Mouse (Mus musculus): ENCODE data around the gene Tmem255b.

Gene Tmem255b

DNA sequence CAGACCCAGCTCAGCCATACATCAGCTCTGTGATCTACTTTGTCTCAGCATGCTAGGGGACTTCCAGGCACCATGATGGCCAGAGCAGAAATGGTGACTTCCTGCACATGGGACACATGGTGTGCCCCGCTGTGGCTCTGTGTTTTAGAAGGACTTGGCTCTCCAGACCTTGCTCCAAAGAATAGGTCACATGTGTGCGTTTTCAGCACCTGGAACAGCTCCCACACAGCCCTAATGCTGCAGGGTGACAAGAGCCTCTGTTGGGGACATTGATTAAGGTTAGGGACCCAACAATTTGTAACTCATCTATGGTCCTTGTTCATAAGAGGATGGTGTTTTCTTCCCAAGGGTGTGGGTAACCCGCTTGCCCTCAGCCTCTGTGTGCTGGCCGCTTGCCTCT is 13.2 kb downstream of the Tmem255b start:
- no peak for DNase-seq

DNA sequence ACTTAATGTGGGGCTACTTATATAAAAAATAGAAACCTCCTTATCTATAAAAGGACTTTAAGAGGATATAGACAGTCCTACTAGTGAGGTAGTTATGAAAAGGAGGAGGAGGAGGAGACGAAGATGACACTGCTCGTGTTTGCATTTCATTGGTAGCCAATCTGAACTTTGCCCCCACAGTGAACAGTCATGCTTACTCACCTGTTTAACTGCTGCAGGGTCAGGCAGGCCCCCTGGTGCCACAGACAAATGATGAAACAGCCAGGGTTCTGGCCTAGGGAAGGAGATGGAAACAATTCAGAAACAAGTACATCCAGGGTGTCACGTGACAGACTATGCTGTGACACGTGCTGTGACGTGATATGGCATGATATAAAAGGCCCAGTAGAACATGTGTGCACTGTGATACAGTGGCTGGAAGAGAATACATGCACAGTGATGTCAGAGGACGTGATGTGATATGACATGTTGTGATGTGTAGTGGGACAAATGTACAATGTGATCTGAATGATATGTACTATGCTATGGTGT is 16.8 kb downstream of the Tmem255b start:
- no peak for DNase-seq

DNA sequence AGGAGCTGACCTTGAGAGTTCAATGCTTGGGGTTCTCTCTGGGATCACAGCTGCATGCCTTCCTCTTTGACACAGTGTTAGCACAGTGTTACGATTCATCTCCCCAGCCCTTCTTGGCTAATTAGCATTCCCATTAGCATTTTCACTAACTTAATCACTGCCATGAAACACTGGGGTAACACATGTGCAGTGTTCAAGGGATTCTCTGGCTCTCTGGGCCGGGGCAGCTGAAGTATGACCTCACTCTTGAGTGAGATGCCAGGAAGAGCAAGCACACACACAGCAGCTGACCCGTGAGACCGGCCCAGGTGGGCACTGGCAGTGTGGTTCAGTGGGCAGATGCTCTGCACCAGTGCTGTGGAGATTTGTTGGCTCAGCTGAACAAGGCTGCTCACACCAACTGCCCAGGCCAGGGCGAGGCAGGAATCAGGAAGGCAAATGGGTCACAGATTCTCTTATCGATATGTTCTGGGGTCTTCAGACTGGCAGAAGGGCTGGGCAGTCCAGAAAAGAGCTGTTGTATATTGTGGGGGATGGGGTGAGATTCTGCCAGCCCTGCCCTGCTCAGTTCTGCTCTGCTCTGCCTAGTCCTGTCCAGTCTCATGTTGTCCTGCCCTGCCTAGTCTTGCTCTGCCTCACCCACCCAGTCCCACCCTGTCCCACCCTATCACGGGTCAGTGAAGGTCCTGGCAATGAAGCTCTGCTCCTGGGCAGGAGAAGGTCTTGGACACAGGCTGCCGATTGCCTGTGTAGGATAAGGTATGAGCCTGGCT is 19.5 kb downstream of the Tmem255b start:
- no peak for DNase-seq

DNA sequence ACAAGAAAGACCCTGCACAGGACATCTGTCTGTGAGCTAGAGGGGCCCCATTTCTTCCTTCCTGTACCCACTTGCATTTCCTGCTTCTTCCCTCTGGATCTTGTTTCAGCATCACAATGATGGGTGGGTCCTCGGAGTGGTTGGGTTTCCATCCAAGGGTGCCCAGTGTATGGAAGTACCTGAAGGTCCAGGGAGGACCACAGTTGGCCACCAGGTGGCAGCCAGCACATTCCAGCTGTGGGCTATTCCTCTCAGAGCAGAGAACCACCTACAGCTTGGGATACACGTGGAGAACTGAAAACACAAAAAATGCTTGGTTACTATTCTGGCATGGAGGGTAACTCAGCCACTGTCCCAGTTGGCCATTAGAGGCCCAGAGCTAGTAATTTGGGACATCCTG is 20.3 kb downstream of the Tmem255b start:
- peak; percentile 88 for DNase-seq

DNA sequence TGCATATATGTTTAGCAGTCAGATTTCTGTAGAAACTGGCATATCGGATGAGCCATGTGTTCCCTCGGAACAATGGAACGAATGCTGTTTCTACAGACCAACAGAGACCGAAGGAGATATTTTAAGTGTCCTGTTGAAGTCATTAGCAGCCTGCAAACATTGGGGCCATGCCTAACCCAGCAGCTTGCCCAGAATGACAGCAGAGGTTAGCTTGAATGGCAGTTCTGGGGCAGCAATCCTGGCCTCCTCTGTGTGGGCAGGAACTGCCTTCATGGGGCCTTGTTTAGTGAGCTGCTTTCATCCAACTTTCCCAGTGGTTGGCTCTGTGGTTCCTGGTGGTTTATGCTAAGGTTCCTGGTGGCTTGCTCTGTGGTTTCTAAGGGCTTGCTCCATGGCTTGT is 24.4 kb downstream of the Tmem255b start:
- DNase-seq: no peak

DNA sequence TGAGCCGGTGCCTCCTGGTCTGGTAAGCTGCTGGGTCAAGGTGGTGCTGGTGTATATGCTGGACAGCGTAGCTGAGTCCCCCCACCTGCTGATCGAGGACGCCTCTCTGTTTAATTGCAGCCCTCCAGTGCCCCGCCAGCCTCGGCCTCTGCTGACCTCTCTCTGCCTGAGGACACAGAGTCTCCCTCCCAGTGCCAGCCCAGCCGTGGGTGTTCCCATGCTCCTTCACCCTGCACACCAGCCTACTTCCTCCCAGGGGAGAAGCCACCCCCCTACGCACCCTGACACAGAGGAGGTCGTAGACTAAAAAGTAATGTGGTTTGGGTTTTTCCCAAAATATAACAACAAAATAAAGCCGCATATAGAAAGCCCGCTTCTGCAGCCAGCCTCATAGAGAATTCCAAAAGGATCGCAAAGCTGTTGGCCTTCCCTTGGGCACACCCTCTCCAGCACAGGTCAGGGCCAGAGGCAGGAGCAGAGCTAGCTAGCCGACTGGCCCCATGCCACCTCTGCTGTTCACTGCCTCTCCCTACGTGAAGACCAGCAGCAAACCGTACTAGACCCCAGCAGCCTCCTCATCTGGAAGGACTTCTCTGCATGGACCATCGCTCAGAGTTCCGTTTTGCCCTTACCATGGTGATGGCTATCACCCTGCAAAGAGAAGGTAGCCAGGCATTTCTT is 26.2 kb downstream of the Tmem255b start:
- no peak for DNase-seq

DNA sequence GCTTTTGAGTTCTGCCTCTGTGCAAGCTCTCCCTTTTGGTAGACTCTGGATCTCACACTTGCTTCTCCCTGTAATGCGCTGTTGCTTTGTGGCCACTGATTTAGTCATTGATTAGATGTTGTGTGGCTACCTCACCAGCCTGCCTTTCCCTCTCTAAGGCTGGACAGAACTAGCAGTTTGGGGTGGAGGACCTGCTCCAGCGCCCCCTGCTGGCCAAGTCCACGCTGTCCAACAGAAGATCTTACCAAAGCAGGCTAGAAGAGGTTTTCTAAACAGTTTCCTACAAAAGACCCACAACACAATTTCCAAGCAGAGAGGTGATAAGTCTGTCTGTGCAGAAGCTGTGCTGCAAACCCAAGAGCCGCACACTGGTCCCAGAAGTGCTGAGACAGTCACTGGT is 26.9 kb downstream of the Tmem255b start:
- peak; percentile 85 for DNase-seq

DNA sequence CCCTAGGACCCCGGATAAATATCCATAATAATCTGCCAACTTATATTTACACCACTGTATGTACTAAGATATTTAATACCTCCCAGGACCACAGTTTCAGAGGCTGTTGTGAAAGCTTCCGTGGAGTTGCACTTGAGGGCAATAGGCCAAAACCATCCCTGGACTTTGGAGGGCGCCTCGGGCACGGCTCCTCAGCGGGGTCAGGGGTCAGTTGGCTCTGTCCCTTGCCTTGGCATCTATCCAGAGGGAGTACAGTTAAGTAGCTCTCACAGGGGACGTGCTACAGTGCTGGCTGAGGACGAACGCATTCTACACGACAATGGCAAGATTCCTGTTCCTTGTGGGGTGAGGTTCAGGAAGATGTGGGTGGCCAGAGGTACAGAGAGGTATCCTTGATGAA is 27.4 kb downstream of the Tmem255b start:
- peak; percentile 89 for DNase-seq

DNA sequence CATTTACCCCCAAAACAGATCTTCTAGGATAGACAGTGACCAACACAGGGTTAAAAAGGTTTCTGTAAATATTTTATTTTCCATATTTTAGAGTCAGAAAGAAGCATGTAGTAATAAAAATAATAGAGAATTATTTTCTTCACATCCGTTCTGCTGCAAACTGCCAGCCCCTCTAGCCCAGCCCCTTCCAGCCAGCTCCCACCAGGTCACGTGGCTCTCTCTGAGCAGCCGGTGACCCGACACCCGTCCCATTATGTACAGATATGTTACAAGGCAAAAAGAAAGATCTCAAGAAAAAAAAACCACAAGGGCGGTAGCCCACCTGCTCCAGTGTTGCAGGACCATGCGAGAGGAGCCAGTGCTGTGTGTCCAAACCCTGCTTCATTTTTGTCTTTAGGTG is 30.3 kb downstream of the Tmem255b start:
- DNase-seq: no peak

DNA sequence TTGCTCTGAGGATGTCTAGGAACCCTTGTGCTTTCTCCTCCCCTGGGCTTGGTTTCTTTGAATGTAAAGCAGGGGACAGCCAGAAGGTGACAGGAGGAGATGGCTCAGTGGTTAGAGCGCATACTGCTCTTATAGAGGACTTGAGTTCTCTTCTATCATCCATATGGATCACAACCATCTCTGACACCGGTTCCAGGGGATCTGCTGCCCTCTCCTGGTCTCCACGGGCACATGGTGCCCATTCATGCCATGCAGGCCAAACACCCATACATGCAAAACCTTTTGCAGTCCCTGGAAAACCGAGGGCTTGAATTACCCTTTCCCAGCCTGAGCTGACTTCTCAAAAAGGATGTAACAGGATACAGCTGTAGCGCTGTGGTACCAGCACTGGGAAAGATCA is 32.0 kb downstream of the Tmem255b start:
- DNase-seq: no peak

DNA sequence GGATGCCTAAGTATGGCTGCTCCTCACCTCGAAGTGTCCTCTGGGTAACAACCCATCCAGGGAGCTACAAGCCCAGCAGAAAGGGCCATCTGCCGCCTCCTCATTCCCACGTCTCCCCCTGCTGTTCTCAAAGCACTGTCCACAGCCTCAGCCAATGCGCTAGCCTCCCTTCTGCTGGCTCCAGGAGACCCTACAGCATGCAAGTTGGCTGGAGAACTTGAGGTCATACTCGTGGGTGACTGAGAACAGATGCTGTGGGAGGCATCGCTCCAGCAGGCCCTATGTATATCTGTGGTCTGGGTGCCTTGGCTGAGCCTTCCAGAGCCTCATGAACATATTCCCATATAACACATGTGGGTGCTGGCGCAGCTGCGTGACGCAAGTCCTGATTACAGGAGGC is 33.7 kb downstream of the Tmem255b start:
- no peak for DNase-seq

DNA sequence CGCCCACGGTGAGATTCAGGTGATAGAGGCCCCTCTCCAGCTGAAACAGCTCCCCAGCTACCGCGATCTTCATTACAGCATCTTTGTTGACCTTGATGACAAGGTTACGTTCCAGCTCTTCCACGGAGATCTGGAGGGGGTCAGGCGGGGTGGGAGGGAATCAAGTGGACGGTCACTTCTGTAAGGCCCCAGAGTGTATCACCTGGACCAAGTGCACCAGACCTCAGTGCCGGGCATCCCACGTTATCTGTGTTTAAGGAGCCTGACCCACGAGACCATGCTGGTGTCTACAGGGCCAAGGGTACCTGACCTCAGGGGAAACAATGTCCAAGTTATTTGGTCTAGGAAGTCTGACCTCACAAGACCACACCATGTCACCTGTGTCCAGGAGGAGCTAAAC is 36.5 kb downstream of the Tmem255b start:
- no peak for DNase-seq

DNA sequence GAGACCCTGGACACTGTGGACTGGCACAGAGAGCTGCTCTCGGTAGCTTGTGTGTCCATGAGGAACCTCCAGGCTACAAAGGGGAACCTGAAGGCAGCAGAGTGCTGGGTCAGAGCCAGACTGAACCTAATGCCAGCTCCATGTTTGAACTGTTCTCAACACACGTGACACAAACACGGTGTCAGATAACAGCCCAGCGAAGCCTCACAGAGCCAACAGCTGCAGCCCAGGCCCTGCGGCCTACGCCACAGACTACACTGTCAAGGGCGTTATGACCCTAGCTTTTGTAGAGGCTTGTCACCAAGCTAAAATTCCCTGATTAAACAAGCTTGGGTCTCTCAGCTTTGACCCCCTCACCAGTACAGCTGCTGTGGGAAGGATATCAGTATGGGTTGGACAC is 37.3 kb downstream of the Tmem255b start:
- peak; percentile 82 for DNase-seq

DNA sequence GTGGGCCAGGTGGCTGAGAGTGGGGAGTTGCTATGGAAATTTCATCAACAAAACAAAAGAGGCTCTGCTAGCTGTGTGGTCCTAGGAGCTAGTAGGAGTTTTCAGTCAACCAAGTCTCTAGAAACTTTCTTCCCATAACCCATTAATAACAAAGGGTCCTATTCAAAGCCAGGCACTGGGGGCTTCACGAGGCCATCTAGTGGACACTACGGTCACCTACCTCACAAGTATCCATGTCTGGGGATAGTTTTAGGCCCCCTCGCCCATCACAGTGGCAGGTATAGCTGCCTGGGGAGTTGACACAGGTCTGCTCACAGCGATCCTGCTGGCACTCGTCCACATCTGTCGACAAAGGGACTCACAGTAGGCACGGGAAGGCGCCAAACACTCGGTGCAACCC is 40.9 kb downstream of the Tmem255b start:
- no peak for DNase-seq

DNA sequence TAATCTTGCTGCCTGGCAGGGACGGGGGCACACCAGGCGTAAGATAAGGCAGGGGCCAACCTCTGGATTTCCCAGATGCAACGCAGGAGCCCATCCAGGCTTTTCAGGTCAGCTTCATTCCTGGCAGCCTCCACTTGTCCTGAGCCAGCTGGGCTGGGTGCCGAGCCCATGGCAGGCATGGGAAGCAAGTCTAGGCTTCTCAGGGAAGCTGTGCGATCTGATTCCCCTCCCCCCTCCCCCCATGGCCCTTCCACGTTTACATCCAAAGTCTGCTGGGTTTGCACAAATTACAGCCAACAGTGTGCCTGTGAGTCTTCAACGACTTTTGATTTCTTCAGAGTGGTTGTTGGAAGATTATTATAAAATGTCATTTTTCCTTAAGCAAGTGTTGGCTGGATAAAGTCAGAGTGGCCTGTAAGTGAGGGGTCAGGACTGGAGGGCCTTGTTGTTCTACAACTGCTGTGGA is 46.1 kb downstream of the Tmem255b start:
- DNase-seq: peak; percentile 54

DNA sequence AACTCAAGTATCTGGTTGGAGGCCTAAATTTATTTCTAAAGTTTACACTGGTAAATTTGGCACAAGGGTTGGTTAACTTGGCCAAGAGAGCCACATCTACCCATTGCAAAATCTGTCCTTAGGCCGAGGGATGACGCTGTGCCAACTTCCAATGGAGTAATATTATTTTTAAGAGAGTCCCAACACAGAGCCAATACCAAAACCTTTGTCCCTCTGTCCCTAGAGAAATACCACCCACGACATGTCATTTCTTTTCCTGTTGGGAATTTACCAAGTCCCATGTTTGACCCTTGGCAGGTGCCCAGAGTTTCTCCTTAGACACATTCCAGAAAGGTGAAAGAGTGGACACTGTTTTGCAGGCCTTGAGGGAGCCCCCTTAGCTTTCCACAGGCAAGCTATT is 46.6 kb downstream of the Tmem255b start:
- peak; percentile 74 for DNase-seq

DNA sequence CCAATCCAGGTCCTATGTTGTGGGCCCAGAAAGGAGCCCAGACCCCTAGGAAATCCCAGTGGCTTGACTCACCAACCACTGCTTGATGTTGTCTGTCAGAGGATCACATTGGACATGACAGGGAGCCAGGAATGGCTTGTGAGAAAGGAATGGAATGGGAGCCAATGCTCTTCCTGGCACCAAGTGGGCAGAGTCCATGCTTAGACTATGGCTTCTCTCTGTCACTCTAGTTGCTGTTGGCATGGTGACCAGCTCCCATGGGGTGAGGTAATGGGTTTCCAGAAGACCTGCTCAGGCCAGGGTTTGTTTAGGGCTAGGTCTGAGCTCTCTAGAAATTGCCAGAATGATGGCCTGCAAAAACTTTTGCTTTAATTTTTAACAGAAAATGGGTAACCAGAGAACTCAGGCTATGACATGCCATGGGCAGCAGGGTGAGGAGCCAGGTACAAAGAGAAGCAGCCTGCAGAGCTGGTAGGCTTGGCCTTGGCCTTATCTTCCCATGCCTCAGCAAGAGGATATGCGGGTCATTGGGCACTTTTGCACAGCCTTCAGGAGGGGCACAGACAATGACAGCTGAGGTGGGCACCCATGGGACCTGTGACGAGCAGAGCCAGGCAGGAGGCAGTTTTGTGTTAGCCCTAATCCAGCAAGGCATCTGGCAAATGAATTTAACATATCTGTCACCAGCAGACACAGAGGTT is 47.3 kb downstream of the Tmem255b start:
- DNase-seq: no peak

DNA sequence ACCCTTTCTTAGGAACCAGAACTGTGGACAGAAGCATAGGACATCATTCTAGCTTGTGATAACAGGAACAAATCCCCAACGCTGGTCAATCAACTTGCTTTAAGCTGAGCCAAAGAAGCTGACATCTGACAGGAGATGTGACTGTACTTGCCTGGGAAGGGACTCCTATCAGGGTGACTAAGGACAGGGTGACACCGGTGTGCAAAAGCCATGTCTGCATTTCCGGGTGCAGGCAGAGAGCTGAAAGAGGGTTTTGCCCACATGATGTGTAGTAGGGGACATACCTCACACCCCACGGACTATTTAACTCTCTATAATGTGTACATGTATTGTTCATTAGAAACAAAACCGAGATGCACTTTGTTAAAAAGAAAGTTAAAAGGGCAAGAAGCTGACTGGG is 48.2 kb downstream of the Tmem255b start:
- no peak for DNase-seq

DNA sequence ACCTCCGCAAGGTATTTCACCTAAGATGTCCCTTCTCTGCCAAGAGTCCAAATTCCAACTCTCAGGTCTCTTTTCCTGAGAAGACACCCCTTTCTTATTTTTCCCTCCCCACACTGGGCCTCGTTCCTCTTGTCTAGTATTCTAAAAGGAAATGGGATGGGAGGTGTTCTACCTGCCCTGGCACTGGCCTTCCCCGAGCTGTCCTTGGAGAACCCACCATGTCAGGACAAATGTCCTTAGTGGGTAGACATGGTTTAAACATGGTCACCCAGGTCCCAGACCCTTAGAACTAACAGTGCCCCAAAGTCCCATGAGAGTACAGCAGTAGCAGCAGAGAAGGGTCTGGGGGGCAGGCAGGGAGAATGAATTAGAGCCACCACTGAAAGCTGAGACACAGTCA is 54.4 kb downstream of the Tmem255b start:
- no peak for DNase-seq

DNA sequence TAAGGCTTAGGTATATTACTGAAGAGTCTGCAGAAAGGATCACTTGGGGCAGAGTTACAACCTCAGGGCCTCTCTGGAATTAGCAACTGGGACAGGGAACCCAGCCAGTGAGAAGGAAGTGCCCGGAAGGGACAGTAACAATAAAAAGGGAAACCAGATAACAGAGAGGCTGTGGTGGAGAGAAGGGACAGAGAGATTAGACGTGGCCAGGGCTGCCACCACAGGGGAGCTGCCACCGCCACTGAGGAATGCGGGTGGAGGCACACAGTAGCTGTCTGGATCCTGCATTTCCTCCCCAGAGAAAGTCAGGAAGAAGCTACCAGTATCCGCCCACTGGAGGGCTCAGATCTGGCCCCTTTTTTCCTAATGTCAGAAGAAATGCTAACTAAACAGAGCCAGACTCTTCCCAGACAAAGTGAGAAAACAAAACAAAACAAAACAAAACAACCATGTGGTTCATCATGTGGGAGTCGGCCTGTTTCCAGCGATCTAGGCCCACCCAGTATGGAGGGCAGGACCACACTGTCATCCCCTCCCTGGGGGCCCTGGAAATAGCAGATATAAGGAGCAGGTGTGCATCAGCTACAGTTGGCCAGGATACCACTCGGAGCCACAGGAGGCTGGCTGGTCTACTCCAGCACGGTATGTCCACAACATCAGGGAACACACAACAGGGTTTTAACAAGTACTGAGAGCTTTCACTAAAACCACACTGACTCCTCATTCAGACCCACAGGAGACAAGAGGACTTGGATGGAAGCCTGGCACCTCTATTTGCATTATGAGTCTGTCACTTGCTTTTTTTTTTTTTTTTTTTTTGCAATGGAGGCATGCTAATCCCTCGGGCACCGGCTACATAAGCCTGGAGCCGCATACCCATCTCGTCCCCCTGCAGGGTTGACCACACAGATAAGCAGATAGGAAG is 55.3 kb downstream of the Tmem255b start:
- DNase-seq: peak; percentile 66

DNA sequence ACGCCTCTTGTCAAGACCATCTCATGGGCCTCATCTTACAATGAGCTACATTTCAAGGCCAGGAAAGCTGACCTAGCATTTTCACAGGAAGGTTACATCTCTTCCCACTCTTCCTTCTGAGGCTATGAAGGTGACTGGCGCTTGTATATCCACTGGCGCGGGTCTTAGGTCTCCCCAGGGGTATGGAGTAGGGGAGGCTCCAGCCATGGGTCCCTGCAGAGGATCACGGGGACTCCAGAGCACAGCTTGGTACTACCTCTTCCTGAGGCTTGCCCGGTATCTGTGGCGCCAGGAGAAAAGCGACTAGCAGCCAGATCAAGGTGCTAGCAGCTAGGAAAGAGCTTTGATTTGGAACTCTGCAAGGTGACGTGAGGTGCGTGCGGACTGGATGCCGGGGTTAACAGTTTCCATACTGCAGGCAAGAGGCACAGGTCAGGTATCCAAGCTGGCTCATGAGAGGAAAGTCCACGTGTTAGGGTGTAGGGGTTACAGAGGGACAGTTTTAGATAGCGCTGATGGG is 56.6 kb downstream of the Tmem255b start:
- DNase-seq: no peak

Measured in lung, postnatal 36 days (tissue).